Mouse (Mus musculus): ENCODE measurements around the gene Gm28308.

- TF ChIP-seq POLR2A (IDR thresholded peaks at IDR 0.05; ENCODE audit: low read depth, low read length) (no peak), CTCF (IDR thresholded peaks at IDR 0.05; ENCODE audit: extremely low read depth, insufficient read depth, insufficient read length, insufficient replicate concordance) (no peak)
Observed at GRCm38 (mm10) chr6:52185222-52185621, 27.9 kb downstream of the Gm28308 start.
